Mouse (Mus musculus): ENCODE measurements around the gene Glt6d1.
"Not testable (repeated sequence)": the region's sequence is repeated elsewhere in the genome, so short reads cannot be mapped to it uniquely, and the experiment has no call there.

The Glt6d1 gene

GRCm38 (mm10) chr2:25815748-25816147 is at the start of gene Glt6d1:
Gene Glt6d1 (minus strand): TSS chr2:25815848.
- DNase-seq (ENCODE audit: low read depth, low spot score): not testable (repeated sequence)

GRCm38 (mm10) chr2:25865412-25865811 is 49.8 kb upstream of the Glt6d1 start:
- peak; percentile 91 for DNase-seq (ENCODE audit: low read depth, low spot score)

GRCm38 (mm10) chr2:25864230-25864629 is 48.6 kb upstream of the Glt6d1 start:
- DNase-seq (ENCODE audit: low read depth, low spot score): peak; percentile 36

- DNase-seq (ENCODE audit: low read depth, low spot score): peak; percentile 82
Measured at GRCm38 (mm10) chr2:25863337-25864131, 47.9 kb upstream of the Glt6d1 start, which contains the start of gene Kcnt1. Gene Kcnt1 (plus strand): TSS chr2:25863734.

GRCm38 (mm10) chr2:25862696-25863270 is 47.1 kb upstream of the Glt6d1 start:
- DNase-seq (ENCODE audit: low read depth, low spot score): peak; percentile 48

- DNase-seq (ENCODE audit: low read depth, low spot score): peak; percentile 38
Measured at GRCm38 (mm10) chr2:25862038-25862437, 46.4 kb upstream of the Glt6d1 start.

GRCm38 (mm10) chr2:25859891-25860290 is 44.2 kb upstream of the Glt6d1 start:
- no peak for DNase-seq (ENCODE audit: low read depth, low spot score)

- no peak for DNase-seq (ENCODE audit: low read depth, low spot score)
Measured at GRCm38 (mm10) chr2:25853998-25854397, 38.4 kb upstream of the Glt6d1 start.

GRCm38 (mm10) chr2:25852626-25853025 is 37.0 kb upstream of the Glt6d1 start:
- peak; percentile 66 for DNase-seq (ENCODE audit: low read depth, low spot score)

GRCm38 (mm10) chr2:25850330-25850729 is 34.7 kb upstream of the Glt6d1 start:
- DNase-seq (ENCODE audit: low read depth, low spot score): peak; percentile 56

- DNase-seq (ENCODE audit: low read depth, low spot score): no peak
Measured at GRCm38 (mm10) chr2:25847226-25847625, 31.6 kb upstream of the Glt6d1 start, which contains the start of gene Sohlh1. Gene Sohlh1 (minus strand): TSS chr2:25847248.

- DNase-seq (ENCODE audit: low read depth, low spot score): no peak
Measured at GRCm38 (mm10) chr2:25846516-25846915, 30.9 kb upstream of the Glt6d1 start.

GRCm38 (mm10) chr2:25844097-25844496 is 28.4 kb upstream of the Glt6d1 start:
- DNase-seq (ENCODE audit: low read depth, low spot score): peak; percentile 36

- peak; percentile 43 for DNase-seq (ENCODE audit: low read depth, low spot score)
Measured at GRCm38 (mm10) chr2:25842758-25843157, 27.1 kb upstream of the Glt6d1 start.

- DNase-seq (ENCODE audit: low read depth, low spot score): peak; percentile 89
Measured at GRCm38 (mm10) chr2:25842161-25842560, 26.5 kb upstream of the Glt6d1 start.

- peak; percentile 87 for DNase-seq (ENCODE audit: low read depth, low spot score)
Measured at GRCm38 (mm10) chr2:25836291-25836690, 20.6 kb upstream of the Glt6d1 start.

GRCm38 (mm10) chr2:25830786-25831185 is 15.1 kb upstream of the Glt6d1 start:
- DNase-seq (ENCODE audit: low read depth, low spot score): no peak

GRCm38 (mm10) chr2:25828344-25828947 is 12.8 kb upstream of the Glt6d1 start:
- DNase-seq (ENCODE audit: low read depth, low spot score): no peak

- DNase-seq (ENCODE audit: low read depth, low spot score): no peak
Measured at GRCm38 (mm10) chr2:25824751-25825150, 9.1 kb upstream of the Glt6d1 start.

- peak; percentile 77 for DNase-seq (ENCODE audit: low read depth, low spot score)
Measured at GRCm38 (mm10) chr2:25822806-25823205, 7.2 kb upstream of the Glt6d1 start, which contains the start of gene Lcn9. Gene Lcn9 (plus strand): TSS chr2:25823153.

- no peak for DNase-seq (ENCODE audit: low read depth, low spot score)
Measured at GRCm38 (mm10) chr2:25813364-25813763, 2.3 kb downstream of the Glt6d1 start.

- DNase-seq (ENCODE audit: low read depth, low spot score): no peak
Measured at GRCm38 (mm10) chr2:25811711-25812110, 3.9 kb downstream of the Glt6d1 start.

All from brain, adult 2 months (tissue).